ENCODE assay signal across 33 mouse cellular contexts in the genomic region with DNA sequence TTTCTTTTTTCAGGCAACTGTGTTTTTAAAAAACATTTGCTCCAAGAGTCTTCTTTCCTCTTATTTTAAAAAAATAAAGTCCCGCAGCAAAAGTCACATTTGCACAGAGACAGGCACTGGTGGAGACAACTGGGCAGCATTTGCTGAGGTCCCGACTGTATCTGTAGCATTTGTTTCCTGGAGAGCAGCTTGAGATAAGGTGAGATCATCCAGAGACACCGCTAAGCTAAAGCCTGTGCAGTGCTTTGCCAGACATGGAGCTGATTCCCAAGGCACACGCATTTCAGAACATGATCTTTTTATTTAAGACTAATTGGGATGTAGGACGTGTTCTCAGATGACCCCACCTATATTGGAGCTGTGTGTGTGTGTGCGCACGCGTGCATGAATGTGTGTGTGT. TPM values are rescaled to one million over a fixed set of nuclear protein-coding genes. Genes with fewer than 3 reads are reported as not detected.
"Had no signal": no experiment of that assay in that cellular context is flagged by ENCODE, and none has a peak within 500 bp of the region (broad histone marks: within the 10 kb centered on the region; RNA-seq: fewer than 3 reads in every experiment).

No protein-coding gene starts in this region.

- H3K4me1 ChIP-seq: hindbrain, embryonic 15.5 days; kidney, embryonic 15.5 days; liver, embryonic 13.5 days; liver, embryonic 15.5 days had no signal

- H3K9ac ChIP-seq: hindbrain, embryonic 13.5 days; hindbrain, embryonic 15.5 days; kidney, embryonic 15.5 days; limb, embryonic 12.5 days; liver, embryonic 13.5 days; liver, embryonic 15.5 days; liver, postnatal 0 days had no signal

- H3K36me3 ChIP-seq: hindbrain, embryonic 13.5 days; hindbrain, embryonic 15.5 days; kidney, embryonic 15.5 days; limb, embryonic 10.5 days; limb, embryonic 12.5 days; liver, embryonic 13.5 days; liver, embryonic 15.5 days had no signal

- DNase-seq: gastrocnemius, postnatal 14 days; gastrocnemius, postnatal 36 days; heart, adult 11 months; heart, adult 2 months; heart, postnatal 10 days; heart, postnatal 36 days; kidney, adult 11 months; kidney, adult 2 months; kidney, adult 9 months; kidney, postnatal 14 days; kidney, postnatal 36 days; liver; liver, embryonic 13.5 days; liver, postnatal 0 days had no signal

- H3K4me2 ChIP-seq: heart, embryonic 11.5 days; hindbrain, embryonic 13.5 days; hindbrain, embryonic 15.5 days; kidney, embryonic 15.5 days; limb, embryonic 12.5 days; liver, embryonic 11.5 days; liver, embryonic 13.5 days; liver, embryonic 15.5 days had no signal

- H3K27ac ChIP-seq: heart, adult 2 months; hindbrain, embryonic 13.5 days; hindbrain, embryonic 15.5 days; hindbrain, postnatal 0 days; kidney, embryonic 15.5 days; kidney, postnatal 0 days; layer of hippocampus, adult 2 months; left cerebral cortex, adult 2 months; limb, embryonic 10.5 days; limb, embryonic 12.5 days; liver, embryonic 13.5 days; liver, embryonic 15.5 days had no signal

- ATAC-seq: hindbrain, postnatal 0 days; intestine, embryonic 16.5 days; liver, postnatal 0 days had no signal

- H3K4me3 ChIP-seq: heart, adult 2 months; hindbrain, embryonic 13.5 days; hindbrain, embryonic 15.5 days; kidney, embryonic 15.5 days; layer of hippocampus, adult 2 months; left cerebral cortex, adult 2 months; limb, embryonic 10.5 days; limb, embryonic 12.5 days; liver, embryonic 13.5 days; liver, embryonic 15.5 days had no signal

- H3K9me3 ChIP-seq: hindbrain, embryonic 13.5 days; hindbrain, embryonic 15.5 days; kidney, embryonic 15.5 days; limb, embryonic 10.5 days; liver, embryonic 13.5 days; liver, embryonic 15.5 days had no signal

- H3K27me3 ChIP-seq: hindbrain, embryonic 13.5 days; hindbrain, embryonic 15.5 days; kidney, embryonic 15.5 days; limb, embryonic 12.5 days; liver, embryonic 13.5 days; liver, embryonic 15.5 days had no signal

RNA-seq across cellular contexts. Expression of gene Ripply2, which starts 23.6 kb away (rescaled TPM):
- total RNA-seq: gastrocnemius, adult 18-20 months; gastrocnemius, adult 8-10 months; gastrocnemius, postnatal 14 days; gastrocnemius, postnatal 36 days; heart, adult 2 months; heart, postnatal 10 days; heart, postnatal 36 days; hematopoietic stem cell, adult 5-6 weeks had no signal
- polyA plus RNA-seq: gonadal fat pad, adult 2 months; heart, adult 2 months; kidney, adult 2 months; large intestine, adult 2 months; limb, embryonic 12.5 days; limb, embryonic 14.5 days; liver, embryonic 11.5 days; liver, embryonic 13.5 days; liver, embryonic 15.5 days; liver, postnatal 0 days had no signal
